Comparison of ENCODE assay signal across 8 mouse cellular contexts in the genomic region with DNA sequence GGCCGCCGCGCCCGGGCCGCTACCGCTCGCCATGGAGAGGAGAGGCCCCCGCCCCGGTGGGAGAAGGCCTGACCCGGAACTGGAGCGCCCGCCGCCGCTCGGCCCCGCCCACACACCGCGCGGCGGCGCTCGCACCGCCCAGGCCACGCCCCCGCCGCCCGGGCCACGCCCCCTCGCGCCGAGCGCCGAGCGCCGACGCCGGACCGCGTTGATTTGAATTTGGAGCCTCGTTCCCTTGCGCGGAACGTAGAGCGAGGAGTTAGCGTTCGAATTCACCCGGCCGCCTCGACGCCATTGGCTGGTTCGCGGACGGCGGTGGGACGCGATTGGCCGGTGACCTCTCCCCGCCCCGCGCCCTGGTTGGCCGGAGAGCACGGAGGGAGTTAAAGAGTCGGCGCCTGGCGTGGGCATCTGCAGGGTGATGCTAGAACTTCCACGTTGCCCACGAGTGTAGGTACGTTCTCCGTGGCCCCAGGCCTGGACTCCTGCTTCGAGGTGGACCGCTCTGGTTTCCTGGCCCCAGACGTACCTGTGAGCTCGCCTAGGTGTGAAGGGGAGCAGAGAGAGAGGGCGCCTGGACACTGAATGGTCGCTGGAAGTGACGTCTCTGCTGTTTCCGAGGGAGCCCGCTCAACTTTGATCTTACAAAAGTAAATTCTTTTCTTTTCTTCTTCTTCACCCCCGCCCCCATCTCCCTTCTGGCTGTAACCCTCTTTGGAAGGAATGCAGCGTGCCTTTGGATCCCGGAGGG. TPM values are rescaled to one million over a fixed set of nuclear protein-coding genes. Genes with fewer than 3 reads are reported as not detected.
A peak's percentile ranks its signal among the peaks of the same experiment; 100 is the strongest.
DNase-seq lines count a peak whose midpoint lies in the region; ATAC-seq lines count a peak whose summit lies in the region.

Gene Mzt1, minus strand, starts transcription at position 104 of the 751 bp plus-strand sequence.
Gene Bora, plus strand, starts transcription at position 192 of the 751 bp plus-strand sequence.

- H3K9me3 ChIP-seq in hindbrain, embryonic 11.5 days (ENCODE audit: control insufficient read depth, low read length), result no peaks in the 10 kb centered on the region

- peaks cover 8% of the 10 kb centered on the region for H3K4me1 ChIP-seq in hindbrain, embryonic 11.5 days (replicated peaks; ENCODE audit: control insufficient read depth, insufficient read depth, low read length)

- H3K27me3 ChIP-seq in hindbrain, embryonic 11.5 days (ENCODE audit: control insufficient read depth, insufficient read depth, low read length), result no peaks in the 10 kb centered on the region

- no peaks in the 10 kb centered on the region for H3K36me3 ChIP-seq in hindbrain, embryonic 11.5 days (ENCODE audit: control insufficient read depth, insufficient read depth, low read length)

- H3K9ac ChIP-seq in hindbrain, embryonic 11.5 days (ENCODE audit: low read depth, low read length), result peak within 1 kb of the TSS; percentile 95

- peak within 1 kb of the TSS; percentile 88 for H3K27ac ChIP-seq in hindbrain, embryonic 11.5 days (ENCODE audit: low read depth, low read length)

- peak; percentile 97 for ATAC-seq in hindbrain, embryonic 11.5 days (ENCODE audit: low FRiP score)

- peak within 1 kb of the TSS; percentile 97 for H3K4me3 ChIP-seq in hindbrain, embryonic 11.5 days (ENCODE audit: low read depth, low read length)

- peak; percentile 95 for DNase-seq in MN1 (ENCODE audit: low spot score)
- peak; percentile 92 for DNase-seq in cerebellum, adult 9-10 months
- DNase-seq in frontal cortex, adult 2 months (ENCODE audit: extremely low spot score in 1 of 2, low spot score in 1 of 2), result peak; percentile 82 to 94
- DNase-seq in hindbrain, embryonic 11.5 days (ENCODE audit: low spot score), result peak; percentile 94
- DNase-seq in layer of hippocampus, postnatal 10 days (ENCODE audit: low spot score in 2 of 2), result peak; percentile 86 to 92
- DNase-seq in lung, postnatal 10 days, result peak; percentile 92
- DNase-seq in ovary, postnatal 36 days (ENCODE audit: low spot score), result peak; percentile 92
- DNase-seq in thymus, postnatal 25 days, result peak; percentile 95

- under 1% methylated on average over 53 of the region's 81 CpGs for WGBS in hindbrain, embryonic 11.5 days

- peak within 1 kb of the TSS; percentile 55 for H3K4me2 ChIP-seq in hindbrain, embryonic 11.5 days (replicated peaks; ENCODE audit: low read depth, low read length)

RNA-seq across cellular contexts. Expression of gene Mzt1, which starts in this region (rescaled TPM):
- 71.4 and 76.7 TPM in 2 replicates for polyA plus RNA-seq in frontal cortex, adult 2 months (2012; rRNA removed)
- 121 and 129 TPM in 2 replicates for polyA plus RNA-seq in hindbrain, embryonic 11.5 days (2014; fragmentation: Nextera tagmentation; extraction: Ambion mirVana)
- 10 to 100 TPM; 50.2 to 51.7 TPM for total RNA-seq in layer of hippocampus, postnatal 10 days (2021)

RNA-seq across cellular contexts. Expression of gene Bora, which starts in this region (rescaled TPM):
- polyA plus RNA-seq in frontal cortex, adult 2 months (2012; rRNA removed), result 3.3 and 3.6 TPM in 2 replicates
- polyA plus RNA-seq in hindbrain, embryonic 11.5 days (2014; fragmentation: Nextera tagmentation; extraction: Ambion mirVana), result 58.8 and 71.3 TPM in 2 replicates
- 1 to 10 TPM; 4.0 to 5.0 TPM for total RNA-seq in layer of hippocampus, postnatal 10 days (2021)

Comparison
In these comparisons a context has a peak if more than half of its experiments do, and no peak if none do; other contexts are left out.
1. Peak in every context shown above with its lines: DNase-seq, ATAC-seq, H3K4me3 ChIP-seq and H3K27ac ChIP-seq.
2. RNA of gene Bora (polyA plus RNA-seq): 58.8 to 71.3 TPM in hindbrain, embryonic 11.5 days; 3.3 to 3.6 TPM in frontal cortex, adult 2 months; every median in the first group is over 10 times any median in the second.